Mouse (Mus musculus): Measurements from ENCODE around the gene Glcci1. TPM values are rescaled to one million over a fixed set of nuclear protein-coding genes. Genes with fewer than 3 reads are reported as not detected.

The Glcci1 gene
- 1.6 and 1.8 TPM in 2 replicates for polyA plus RNA-seq (2016; fragmentation: Nextera tagmentation; extraction: Ambion mirVana)

GRCm38 (mm10) chr6:8509551-8509950 is at the start of gene Glcci1:
Gene Glcci1, plus strand, starts transcription at chr6:8509600.
- Histone ChIP-seq H3K27me3 (replicated peaks) (peaks cover 6% of the 10 kb centered on the region; the same call in 1 of the 2 replicates), H3K27ac (peak within 1 kb of the TSS; percentile 97), H3K9me3 (replicated peaks) (no peaks in the 10 kb centered on the region), H3K36me3 (no peaks in the 10 kb centered on the region), H3K4me2 (peak within 1 kb of the TSS; percentile 94), H3K4me1 (peaks cover 25% of the 10 kb centered on the region), H3K9ac (peak within 1 kb of the TSS; percentile 96), H3K4me3 (peak within 1 kb of the TSS; percentile 91)
- peak; percentile 75 for ATAC-seq
- WGBS (ENCODE audit: insufficient replicate concordance), result 1% methylated on average over 35 of the region's 69 CpGs

- no peak overlapping the region for H3K9ac ChIP-seq
- no peaks in the 10 kb centered on the region for H3K36me3 ChIP-seq
- ATAC-seq, result no peak
- H3K4me3 ChIP-seq, result no peak overlapping the region
- H3K9me3 ChIP-seq (replicated peaks), result no peaks in the 10 kb centered on the region
- no peak overlapping the region for H3K27ac ChIP-seq
- H3K27me3 ChIP-seq (replicated peaks), result no peaks in the 10 kb centered on the region
- WGBS (ENCODE audit: insufficient replicate concordance), result 79% methylated on average over 2 of the region's 2 CpGs
- no peak overlapping the region for H3K4me2 ChIP-seq
- no peaks in the 10 kb centered on the region for H3K4me1 ChIP-seq
Observed at GRCm38 (mm10) chr6:8462447-8462846, 47.0 kb upstream of the Glcci1 start.

- H3K9ac ChIP-seq, result no peak overlapping the region
- WGBS (ENCODE audit: insufficient replicate concordance), result 81% methylated on average over 1 of the region's 1 CpGs
- no peaks in the 10 kb centered on the region for H3K36me3 ChIP-seq
- H3K9me3 ChIP-seq (replicated peaks), result no peaks in the 10 kb centered on the region
- no peak overlapping the region for H3K27ac ChIP-seq
- no peak overlapping the region for H3K4me2 ChIP-seq
- ATAC-seq, result no peak
- H3K4me1 ChIP-seq, result no peaks in the 10 kb centered on the region
- H3K4me3 ChIP-seq, result no peak overlapping the region
- H3K27me3 ChIP-seq (replicated peaks), result no peaks in the 10 kb centered on the region
Observed at GRCm38 (mm10) chr6:8465388-8465787, 44.0 kb upstream of the Glcci1 start.

GRCm38 (mm10) chr6:8465985-8466384 is 43.4 kb upstream of the Glcci1 start:
- no peak overlapping the region for H3K27ac ChIP-seq
- 64% methylated on average over 5 of the region's 5 CpGs for WGBS (ENCODE audit: insufficient replicate concordance)
- H3K36me3 ChIP-seq, result no peaks in the 10 kb centered on the region
- no peaks in the 10 kb centered on the region for H3K27me3 ChIP-seq (replicated peaks)
- H3K4me1 ChIP-seq, result no peaks in the 10 kb centered on the region
- H3K4me2 ChIP-seq, result no peak overlapping the region
- H3K9me3 ChIP-seq (replicated peaks), result no peaks in the 10 kb centered on the region
- ATAC-seq, result no peak
- no peak overlapping the region for H3K4me3 ChIP-seq
- no peak overlapping the region for H3K9ac ChIP-seq

- no peaks in the 10 kb centered on the region for H3K27me3 ChIP-seq (replicated peaks)
- H3K4me3 ChIP-seq, result no peak overlapping the region
- H3K27ac ChIP-seq, result no peak overlapping the region
- H3K36me3 ChIP-seq, result no peaks in the 10 kb centered on the region
- peaks cover 2% of the 10 kb centered on the region; the same call in 1 of the 2 replicates for H3K4me1 ChIP-seq
- no peaks in the 10 kb centered on the region for H3K9me3 ChIP-seq (replicated peaks)
- ATAC-seq, result no peak
- no peak overlapping the region for H3K9ac ChIP-seq
- 72% methylated on average over 10 of the region's 10 CpGs for WGBS (ENCODE audit: insufficient replicate concordance)
- H3K4me2 ChIP-seq, result no peak overlapping the region
Observed at GRCm38 (mm10) chr6:8467667-8468337, 41.6 kb upstream of the Glcci1 start.

- no peak overlapping the region for H3K4me3 ChIP-seq
- H3K9ac ChIP-seq, result no peak overlapping the region
- H3K27me3 ChIP-seq (replicated peaks), result no peaks in the 10 kb centered on the region
- H3K36me3 ChIP-seq, result no peaks in the 10 kb centered on the region
- WGBS (ENCODE audit: insufficient replicate concordance), result 82% methylated on average over 3 of the region's 3 CpGs
- no peaks in the 10 kb centered on the region for H3K9me3 ChIP-seq (replicated peaks)
- no peak overlapping the region for H3K4me2 ChIP-seq
- H3K4me1 ChIP-seq, result peaks cover 19% of the 10 kb centered on the region
- ATAC-seq, result no peak
- no peak overlapping the region for H3K27ac ChIP-seq
Observed at GRCm38 (mm10) chr6:8469918-8470317, 39.5 kb upstream of the Glcci1 start.

- no peak overlapping the region for H3K9ac ChIP-seq
- no peaks in the 10 kb centered on the region for H3K27me3 ChIP-seq (replicated peaks)
- H3K4me1 ChIP-seq, result peaks cover 19% of the 10 kb centered on the region
- 72% methylated on average over 3 of the region's 3 CpGs for whole genome bisulfite sequencing (ENCODE audit: insufficient replicate concordance)
- H3K4me3 ChIP-seq, result no peak overlapping the region
- H3K27ac ChIP-seq, result no peak overlapping the region
- no peaks in the 10 kb centered on the region for H3K9me3 ChIP-seq (replicated peaks)
- H3K36me3 ChIP-seq, result no peaks in the 10 kb centered on the region
- no peak overlapping the region for H3K4me2 ChIP-seq
- no peak for ATAC-seq
Observed at GRCm38 (mm10) chr6:8472125-8472524, 37.3 kb upstream of the Glcci1 start.

GRCm38 (mm10) chr6:8472915-8473314 is 36.5 kb upstream of the Glcci1 start:
- no peak overlapping the region for H3K4me2 ChIP-seq
- no peaks in the 10 kb centered on the region for H3K9me3 ChIP-seq (replicated peaks)
- no peaks in the 10 kb centered on the region for H3K36me3 ChIP-seq
- ATAC-seq, result peak; percentile 37; the same call in 1 of the 2 replicates
- no peak overlapping the region for H3K9ac ChIP-seq
- no peaks in the 10 kb centered on the region for H3K27me3 ChIP-seq (replicated peaks)
- 29% methylated on average over 5 of the region's 5 CpGs for WGBS (ENCODE audit: insufficient replicate concordance)
- H3K27ac ChIP-seq, result no peak overlapping the region
- peaks cover 19% of the 10 kb centered on the region for H3K4me1 ChIP-seq
- no peak overlapping the region for H3K4me3 ChIP-seq

- 62% methylated on average over 5 of the region's 5 CpGs for WGBS (ENCODE audit: insufficient replicate concordance)
- no peaks in the 10 kb centered on the region for H3K36me3 ChIP-seq
- no peaks in the 10 kb centered on the region for H3K9me3 ChIP-seq (replicated peaks)
- no peaks in the 10 kb centered on the region for H3K27me3 ChIP-seq (replicated peaks)
- H3K4me2 ChIP-seq, result no peak overlapping the region
- H3K27ac ChIP-seq, result no peak overlapping the region
- H3K4me1 ChIP-seq, result peaks cover 19% of the 10 kb centered on the region
- ATAC-seq, result no peak
- H3K9ac ChIP-seq, result no peak overlapping the region
- H3K4me3 ChIP-seq, result no peak overlapping the region
Observed at GRCm38 (mm10) chr6:8473498-8473897, 35.9 kb upstream of the Glcci1 start.

GRCm38 (mm10) chr6:8474316-8474715 is 35.1 kb upstream of the Glcci1 start:
- 48% methylated on average over 3 of the region's 3 CpGs for WGBS (ENCODE audit: insufficient replicate concordance)

GRCm38 (mm10) chr6:8474820-8475219 is 34.6 kb upstream of the Glcci1 start:
- H3K4me1 ChIP-seq, result peaks cover 19% of the 10 kb centered on the region
- no peak for ATAC-seq
- no peak overlapping the region for H3K4me3 ChIP-seq
- no peaks in the 10 kb centered on the region for H3K9me3 ChIP-seq (replicated peaks)
- H3K27ac ChIP-seq, result no peak overlapping the region
- H3K27me3 ChIP-seq (replicated peaks), result no peaks in the 10 kb centered on the region
- no peaks in the 10 kb centered on the region for H3K36me3 ChIP-seq
- H3K4me2 ChIP-seq, result no peak overlapping the region
- WGBS (ENCODE audit: insufficient replicate concordance), result 69% methylated on average over 4 of the region's 4 CpGs
- H3K9ac ChIP-seq, result no peak overlapping the region

More at GRCm38 (mm10) chr6:8474316-8474715, 35.1 kb upstream of the Glcci1 start:
- Histone ChIP-seq H3K9ac (no peak overlapping the region), H3K9me3 (replicated peaks) (no peaks in the 10 kb centered on the region), H3K4me2 (no peak overlapping the region), H3K4me1 (peaks cover 19% of the 10 kb centered on the region), H3K27ac (no peak overlapping the region), H3K4me3 (no peak overlapping the region), H3K36me3 (no peaks in the 10 kb centered on the region), H3K27me3 (replicated peaks) (no peaks in the 10 kb centered on the region)
- ATAC-seq, result peak; percentile 71

GRCm38 (mm10) chr6:8479176-8479575 is 30.2 kb upstream of the Glcci1 start:
- no peak for ATAC-seq
- no peak overlapping the region for H3K4me3 ChIP-seq
- H3K9me3 ChIP-seq (replicated peaks), result no peaks in the 10 kb centered on the region
- WGBS (ENCODE audit: insufficient replicate concordance), result 77% methylated on average over 1 of the region's 1 CpGs
- H3K27me3 ChIP-seq (replicated peaks), result no peaks in the 10 kb centered on the region
- no peak overlapping the region for H3K27ac ChIP-seq
- H3K4me1 ChIP-seq, result peaks cover 5% of the 10 kb centered on the region
- H3K4me2 ChIP-seq, result no peak overlapping the region
- no peak overlapping the region for H3K9ac ChIP-seq
- H3K36me3 ChIP-seq, result no peaks in the 10 kb centered on the region
